In genomic region chr4:155812665-155813181, GRCm38 (mm10) we compare ENCODE assay signal across 9 mouse cellular contexts. TPM values are rescaled to one million over a fixed set of nuclear protein-coding genes. Genes with fewer than 3 reads are reported as not detected.
A peak's percentile ranks its signal among the peaks of the same experiment; 100 is the strongest.
DNase-seq lines count a peak whose midpoint lies in the region; ATAC-seq and TF ChIP-seq lines count a peak whose summit lies in the region.
"Had no signal": no experiment of that assay in that cellular context is flagged by ENCODE, and none has a peak within 500 bp of the region (broad histone marks: within the 10 kb centered on the region; RNA-seq: fewer than 3 reads in every experiment).

No protein-coding gene starts in this region.

- ATAC-seq in heart, embryonic 15.5 days (replicated peaks; ENCODE audit: insufficient number of reproducible peaks, insufficient read depth, low FRiP score, low read depth), result peak; percentile 37
- ATAC-seq in limb, embryonic 14.5 days (ENCODE audit: low FRiP score, low read depth), result peak; percentile 19

- DNase-seq in spleen, postnatal 10 days (ENCODE audit: low spot score in 2 of 2), result peak; percentile 60 to 62
- DNase-seq in spleen, adult 12 weeks (ENCODE audit: low spot score), result no peak
- peak; percentile 23 for DNase-seq in brain, adult 2 months (ENCODE audit: low read depth, low spot score)
- no peak for DNase-seq in limb, embryonic 14.5 days (ENCODE audit: low spot score)
- DNase-seq in ovary, postnatal 36 days (ENCODE audit: low spot score), result no peak
- DNase-seq in gastrocnemius, adult 18-20 months (ENCODE audit: low spot score), result no peak

- TF ChIP-seq POLR2A in limb, embryonic 14.5 days (IDR thresholded peaks at IDR 0.05; ENCODE audit: borderline replicate concordance, extremely low read depth, insufficient read depth, insufficient read length), result no peak
- TF ChIP-seq POLR2A in myocyte (IDR thresholded peaks at IDR 0.05; ENCODE audit: insufficient read length, low read depth), result no peak

- H3ac ChIP-seq in myocyte (ENCODE audit: control insufficient read depth, insufficient read length), result peak overlapping the region; percentile 92

- peaks cover 64% of the 10 kb centered on the region for H3K36me3 ChIP-seq in heart, embryonic 15.5 days
- peaks cover 76% of the 10 kb centered on the region for H3K36me3 ChIP-seq in limb, embryonic 14.5 days (ENCODE audit: control insufficient read depth, insufficient read depth, low read length)
- peaks cover 59% of the 10 kb centered on the region for H3K36me3 ChIP-seq in myocyte (ENCODE audit: control insufficient read depth, insufficient read depth)

- H3K27ac ChIP-seq in heart, embryonic 15.5 days, result peak overlapping the region; percentile 95
- H3K27ac ChIP-seq in limb, embryonic 14.5 days (replicated peaks; ENCODE audit: low read depth, low read length), result peak overlapping the region; percentile 92

- peaks cover 50% of the 10 kb centered on the region for H3K79me2 ChIP-seq in myocyte (ENCODE audit: control insufficient read depth, insufficient read depth)

- H3K4me3 ChIP-seq in heart, embryonic 15.5 days, result peak overlapping the region; percentile 92
- H3K4me3 ChIP-seq in limb, embryonic 14.5 days (replicated peaks; ENCODE audit: low read length), result peak overlapping the region; percentile 100
- peak overlapping the region; percentile 71 for H3K4me3 ChIP-seq in myocyte

- H3K9me3 ChIP-seq in heart, embryonic 15.5 days (replicated peaks), result no peaks in the 10 kb centered on the region
- H3K9me3 ChIP-seq in limb, embryonic 14.5 days (ENCODE audit: control insufficient read depth, low read length), result no peaks in the 10 kb centered on the region

- under 1% methylated on average over 49 of the region's 49 CpGs for WGBS in heart, embryonic 15.5 days
- under 1% methylated on average over 47 of the region's 49 CpGs for whole genome bisulfite sequencing in limb, embryonic 14.5 days

- H3K27me3 ChIP-seq in heart, embryonic 15.5 days, result no peaks in the 10 kb centered on the region
- H3K27me3 ChIP-seq in limb, embryonic 14.5 days (ENCODE audit: control insufficient read depth, insufficient read depth, low read length), result no peaks in the 10 kb centered on the region
- H3K27me3 ChIP-seq in myocyte (ENCODE audit: control insufficient read depth, insufficient read depth, insufficient read length), result no peaks in the 10 kb centered on the region

- peak overlapping the region; percentile 94 for H3K9ac ChIP-seq in heart, embryonic 15.5 days
- H3K9ac ChIP-seq in limb, embryonic 14.5 days (ENCODE audit: low read depth, low read length, severe bottlenecking), result peak overlapping the region; percentile 99

- H3K4me2 ChIP-seq in heart, embryonic 15.5 days, result peak overlapping the region; percentile 71
- peak overlapping the region; percentile 71 for H3K4me2 ChIP-seq in limb, embryonic 14.5 days (replicated peaks; ENCODE audit: low read depth, low read length, severe bottlenecking)
- H3K4me2 ChIP-seq in myocyte (ENCODE audit: low read depth), result peak overlapping the region; percentile 79

- H3K4me1 ChIP-seq in heart, embryonic 15.5 days (replicated peaks), result peaks cover 20% of the 10 kb centered on the region
- H3K4me1 ChIP-seq in limb, embryonic 14.5 days (ENCODE audit: control insufficient read depth, insufficient read depth, low read length), result peaks cover 6% of the 10 kb centered on the region

TF ChIP-seq in myocyte, 11 proteins besides CTCF, POLR2A, EP300 and RAD21:
- TF ChIP-seq REST (IDR thresholded peaks at IDR 0.05; ENCODE audit: insufficient read depth, insufficient read length), result no peak
- TF ChIP-seq MYOD1 (IDR thresholded peaks at IDR 0.05; ENCODE audit: control insufficient read depth in 1 of 3, insufficient read length in 2 of 3, low read depth in 2 of 3), result no peak
- TF ChIP-seq E2F4 (IDR thresholded peaks at IDR 0.05; ENCODE audit: insufficient read depth), result no peak
- no peak for TF ChIP-seq USF1 (IDR thresholded peaks at IDR 0.05; ENCODE audit: low read depth)
- TF ChIP-seq MAX (IDR thresholded peaks at IDR 0.05; ENCODE audit: low read depth), result no peak
- no peak for TF ChIP-seq TCF12 (IDR thresholded peaks at IDR 0.05; ENCODE audit: insufficient read depth, poor library complexity, severe bottlenecking)
- no peak for TF ChIP-seq POLR2AphosphoS2 (IDR thresholded peaks at IDR 0.05; ENCODE audit: insufficient read length, low read depth)
- no peak for TF ChIP-seq CEBPB (IDR thresholded peaks at IDR 0.05; ENCODE audit: insufficient read depth, poor library complexity, severe bottlenecking)
- no peak for TF ChIP-seq SRF (IDR thresholded peaks at IDR 0.05; ENCODE audit: control insufficient read depth, insufficient read length, low read depth)
- no peak for TF ChIP-seq MYOG (IDR thresholded peaks at IDR 0.05; ENCODE audit: control insufficient read depth in 1 of 3, insufficient read depth in 1 of 3, insufficient read length in 2 of 3, low read depth in 2 of 3)
- no peak for TF ChIP-seq TCF3 (IDR thresholded peaks at IDR 0.05; ENCODE audit: insufficient read length, low read depth)

RNA-seq across cellular contexts. Expression of gene Ccnl2, which starts 0.4 kb away (rescaled TPM):
- polyA plus RNA-seq in heart, embryonic 15.5 days (2015; fragmentation: Nextera tagmentation; extraction: Ambion mirVana), result 106 and 123 TPM in 2 replicates
- polyA plus RNA-seq in limb, embryonic 14.5 days (2012; rRNA removed), result 273 and 304 TPM in 2 replicates
- polyA plus RNA-seq in limb, embryonic 14.5 days (2014; fragmentation: Nextera tagmentation; extraction: Ambion mirVana), result 190 and 199 TPM in 2 replicates
- polyA plus RNA-seq in myocyte (2012; fragmentation: generic; extraction: Trizol), result 24.7 TPM
- 10 to 100 TPM; 15.4 to 18.3 TPM for total RNA-seq in gastrocnemius, adult 18-20 months (2021)

RNA-seq across cellular contexts. Expression of gene Mrpl20, which starts 10.0 kb away (rescaled TPM):
- 131 TPM in 2 replicates for polyA plus RNA-seq in heart, embryonic 15.5 days (2015; fragmentation: Nextera tagmentation; extraction: Ambion mirVana)
- 72.2 and 97.5 TPM in 2 replicates for polyA plus RNA-seq in limb, embryonic 14.5 days (2012; rRNA removed)
- 199 and 215 TPM in 2 replicates for polyA plus RNA-seq in limb, embryonic 14.5 days (2014; fragmentation: Nextera tagmentation; extraction: Ambion mirVana)
- polyA plus RNA-seq in myocyte (2012; fragmentation: generic; extraction: Trizol), result 132 TPM
- total RNA-seq in gastrocnemius, adult 18-20 months (2021), result 10 to 100 TPM; 50.3 to 54.0 TPM

RNA-seq across cellular contexts. Expression of gene Aurkaip1, which starts 18.3 kb away (rescaled TPM):
- 121 and 124 TPM in 2 replicates for polyA plus RNA-seq in heart, embryonic 15.5 days (2015; fragmentation: Nextera tagmentation; extraction: Ambion mirVana)
- 112 and 114 TPM in 2 replicates for polyA plus RNA-seq in limb, embryonic 14.5 days (2012; rRNA removed)
- 126 and 129 TPM in 2 replicates for polyA plus RNA-seq in limb, embryonic 14.5 days (2014; fragmentation: Nextera tagmentation; extraction: Ambion mirVana)
- 152 TPM for polyA plus RNA-seq in myocyte (2012; fragmentation: generic; extraction: Trizol)
- 10 to 100 TPM; 79.5 to 82.6 TPM for total RNA-seq in gastrocnemius, adult 18-20 months (2021)

RNA-seq across cellular contexts. Expression of gene Ankrd65, which starts 22.5 kb away (rescaled TPM):
- polyA plus RNA-seq in heart, embryonic 15.5 days (2015; fragmentation: Nextera tagmentation; extraction: Ambion mirVana), result 0.13 TPM in 1 of 2 replicates, not detected in the other
- 0.23 TPM in 1 of 2 replicates, not detected in the other for polyA plus RNA-seq in limb, embryonic 14.5 days (2012; rRNA removed)
- polyA plus RNA-seq in limb, embryonic 14.5 days (2014; fragmentation: Nextera tagmentation; extraction: Ambion mirVana), result not detected in 2 replicates
- polyA plus RNA-seq in myocyte (2012; fragmentation: generic; extraction: Trizol), result not detected
- total RNA-seq in gastrocnemius, adult 18-20 months (2021), result not detected
- total RNA-seq: heart, postnatal 14 days had no signal

RNA-seq across cellular contexts. Expression of gene Mxra8, which starts 26.8 kb away (rescaled TPM):
- polyA plus RNA-seq in heart, embryonic 15.5 days (2015; fragmentation: Nextera tagmentation; extraction: Ambion mirVana), result 72.7 and 91.4 TPM in 2 replicates
- polyA plus RNA-seq in limb, embryonic 14.5 days (2012; rRNA removed), result 218 and 302 TPM in 2 replicates
- polyA plus RNA-seq in limb, embryonic 14.5 days (2014; fragmentation: Nextera tagmentation; extraction: Ambion mirVana), result 109 and 120 TPM in 2 replicates
- 87.5 TPM for polyA plus RNA-seq in myocyte (2012; fragmentation: generic; extraction: Trizol)
- total RNA-seq in gastrocnemius, adult 18-20 months (2021), result 10 to 100 TPM; 25.0 to 29.7 TPM

Comparison
In these comparisons a context has a peak if more than half of its experiments do, and no peak if none do; other contexts are left out.
1. DNase-seq: peak in spleen, postnatal 10 days (2 of 2) and brain, adult 2 months (single experiment); none in spleen, adult 12 weeks (single experiment), limb, embryonic 14.5 days (single experiment), ovary, postnatal 36 days (single experiment) and gastrocnemius, adult 18-20 months (single experiment).
2. Peak in every context shown above with its lines, with median percentiles within 50 percentile points of each other: H3K4me2 ChIP-seq and H3K4me3 ChIP-seq.